Mouse (Mus musculus) lung, adult 2 months (tissue): ENCODE measurements around the gene Acss2. TPM values are rescaled to one million over a fixed set of nuclear protein-coding genes. Genes with fewer than 3 reads are reported as not detected.

Source experiments
- DNase-seq: peaks from one replicate; pipeline ENCODE4 v3.0.0; 2022
- H3K4me1 ChIP-seq: fragments of 200-500 bp; 2 replicates; pipeline ENCODE4 v1.6.1; 2011; ENCODE audit warnings: low read length; ENCODE audit not compliant: control insufficient read depth, insufficient read depth
- H3K4me3 ChIP-seq: fragments of 200-500 bp; replicated peaks from 2 replicates; pipeline ENCODE3; 2011; ENCODE audit warnings: low read depth, mild to moderate bottlenecking, control low read depth, low read length; ENCODE audit errors: extremely low read depth
- CTCF ChIP-seq: fragments of 200-500 bp; IDR thresholded peaks from 2 replicates; pipeline ENCODE4 v1.5.1; 2011; ENCODE audit warnings: mild to moderate bottlenecking, low read length, control low read depth; ENCODE audit not compliant: insufficient read depth
- POLR2A ChIP-seq: fragments of 200-500 bp; IDR thresholded peaks from 2 replicates; pipeline ENCODE4 v1.6.1; 2011; ENCODE audit warnings: low read depth, mild to moderate bottlenecking, control low read depth, low read length, borderline replicate concordance; ENCODE audit errors: extremely low read depth
- WGBS: fragments of 180-500 bp; shearing (Covaris S2); methylation state at CpG from one replicate; pipeline ENCODE4 v1.1.7; 2018; 5-methylcytosine and 5-hydroxymethylcytosine counted together
- polyA plus RNA-seq: library from polyadenylated mRNA; depleted of rRNA; stranded (reverse); fragments of >200 nt; gene quantifications from 2 replicates; pipeline ENCODE4 v1.2.3, GENCODE M21; 2012

Gene Acss2
- polyA plus RNA-seq, 1 experiment = 52.6 TPM

GRCm38 (mm10) chr2:155585082-155585481 is 67.3 kb downstream of the Acss2 start:
- DNase-seq = no peak
- Histone ChIP-seq H3K4me3 (no peak overlapping the region), H3K4me1 (no peaks in the 10 kb centered on the region)
- 79% methylated on average over 9 of the region's 9 CpGs for WGBS
- TF ChIP-seq CTCF = no peak
- TF ChIP-seq POLR2A = no peak

- DNase-seq = peak; percentile 44
Observed at GRCm38 (mm10) chr2:155585486-155585885, 67.7 kb downstream of the Acss2 start.

GRCm38 (mm10) chr2:155588136-155588535 is 70.4 kb downstream of the Acss2 start:
- no peak for DNase-seq
- no peak for TF ChIP-seq POLR2A
- TF ChIP-seq CTCF = no peak
- H3K4me1 ChIP-seq = peaks cover 6% of the 10 kb centered on the region
- WGBS = 68% methylated on average over 3 of the region's 3 CpGs
- H3K4me3 ChIP-seq = no peak overlapping the region

More at GRCm38 (mm10) chr2:155585486-155585885, 67.7 kb downstream of the Acss2 start:
- TF ChIP-seq POLR2A = no peak
- no peak for TF ChIP-seq CTCF
- WGBS = 41% methylated on average over 10 of the region's 10 CpGs
- Histone ChIP-seq H3K4me3 (no peak overlapping the region), H3K4me1 (no peaks in the 10 kb centered on the region)

DNA sequence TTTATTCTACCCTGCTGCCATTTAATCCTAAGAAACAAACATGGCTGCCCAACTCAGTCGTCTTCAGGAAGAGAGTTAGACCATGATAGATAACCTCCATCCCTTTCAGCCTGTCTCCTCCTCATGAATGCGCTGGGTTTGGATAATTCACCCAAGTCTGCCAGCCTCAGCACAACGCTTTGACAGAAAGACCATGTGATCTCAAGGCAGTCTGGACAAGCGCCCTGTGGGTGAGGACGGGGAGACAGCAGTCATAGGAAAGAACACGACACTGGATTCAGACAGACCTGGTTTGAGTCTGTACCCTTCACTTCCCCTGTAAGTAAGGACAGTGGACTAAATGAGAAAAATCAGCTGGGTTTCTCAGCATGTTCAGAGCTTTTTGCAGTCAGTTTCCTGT is 71.8 kb downstream of the Acss2 start:
- TF ChIP-seq POLR2A (no peak), CTCF (no peak)
- Histone ChIP-seq H3K4me1 (peaks cover 6% of the 10 kb centered on the region), H3K4me3 (no peak overlapping the region)
- no peak for DNase-seq
- 75% methylated on average over 6 of the region's 6 CpGs for WGBS

- no peak for DNase-seq
- no peak for TF ChIP-seq CTCF
- no peak for TF ChIP-seq POLR2A
- 80% methylated on average over 2 of the region's 2 CpGs for WGBS
- H3K4me3 ChIP-seq = no peak overlapping the region
- H3K4me1 ChIP-seq = peaks cover 6% of the 10 kb centered on the region
Observed at GRCm38 (mm10) chr2:155590876-155591275, 73.1 kb downstream of the Acss2 start.

DNA sequence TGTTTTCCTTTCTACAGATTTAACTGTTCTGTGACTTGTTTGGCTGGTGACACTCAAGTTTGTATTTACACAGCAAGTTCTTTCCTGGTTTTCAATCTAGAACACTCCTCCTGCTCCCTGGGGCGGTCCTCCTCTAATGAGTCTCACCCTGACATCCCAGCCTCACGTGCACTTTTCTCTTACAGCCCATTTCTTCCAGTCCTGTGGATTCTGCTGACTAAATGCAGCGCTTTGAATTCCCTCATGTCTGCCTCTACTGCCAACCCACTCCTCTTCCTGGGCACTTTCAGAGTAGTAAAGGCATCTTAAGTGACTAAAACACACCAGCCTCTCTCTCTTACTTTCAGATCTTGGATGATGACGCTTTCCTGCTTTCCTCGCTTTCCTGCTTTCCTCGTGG is 73.9 kb downstream of the Acss2 start:
- TF ChIP-seq POLR2A = no peak
- TF ChIP-seq CTCF = no peak
- H3K4me1 ChIP-seq = peaks cover 6% of the 10 kb centered on the region
- 6% methylated on average over 6 of the region's 6 CpGs for WGBS
- H3K4me3 ChIP-seq = peak overlapping the region; percentile 47
- DNase-seq = peak; percentile 29

DNA sequence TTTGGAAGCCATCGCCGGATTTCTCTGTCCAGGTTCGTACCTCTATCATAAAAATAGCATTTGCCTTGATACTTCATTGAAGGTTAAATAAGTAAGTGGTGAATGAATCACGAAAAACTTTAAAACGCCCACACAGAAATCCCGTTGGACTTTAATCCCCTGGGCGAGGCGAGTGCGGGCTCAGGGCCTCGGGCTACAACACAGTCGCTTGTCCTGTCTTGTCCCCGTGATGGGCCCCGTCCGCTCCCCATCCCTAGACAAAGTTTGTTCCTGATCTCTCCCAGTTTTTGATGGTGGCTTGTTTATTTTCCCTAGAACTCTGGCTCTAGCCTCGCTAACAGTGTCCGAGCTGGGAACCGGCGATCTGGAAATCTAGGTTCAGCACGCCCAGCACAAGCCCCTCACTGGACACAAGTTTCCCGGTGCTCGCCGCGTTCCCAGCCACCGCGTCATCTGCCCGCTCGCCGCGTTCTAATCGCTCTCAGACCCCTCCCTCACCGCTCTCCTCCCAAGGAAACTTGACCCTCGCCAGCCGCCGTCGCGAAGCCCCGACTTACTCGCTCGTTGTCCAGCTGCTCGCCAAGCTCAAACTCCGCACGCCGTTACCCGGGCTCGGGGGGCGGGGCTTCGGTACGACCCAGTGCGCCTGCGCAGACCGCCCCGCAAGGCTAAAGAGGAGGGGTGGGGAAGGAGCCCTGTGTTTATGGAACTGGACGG is 74.5 kb downstream of the Acss2 start, which contains the start of gene Gss:
Gene Gss (minus strand): TSS at position 674 of the 717 bp plus-strand sequence.
- Histone ChIP-seq H3K4me1 (peaks cover 6% of the 10 kb centered on the region), H3K4me3 (peak within 1 kb of the TSS; percentile 71)
- WGBS = under 1% methylated on average over 53 of the region's 53 CpGs
- DNase-seq = peak; percentile 100
- no peak for TF ChIP-seq CTCF
- TF ChIP-seq POLR2A = no peak

- no peak for DNase-seq
- TF ChIP-seq CTCF (no peak), POLR2A (peak; percentile 59; the same call in 1 of the 2 replicates)
- 0% methylated on average over 9 of the region's 9 CpGs for WGBS
Observed at GRCm38 (mm10) chr2:155592854-155593283, 75.1 kb downstream of the Acss2 start.

GRCm38 (mm10) chr2:155595516-155595915 is 77.8 kb downstream of the Acss2 start:
- 57% methylated on average over 6 of the region's 6 CpGs for WGBS
- TF ChIP-seq POLR2A (no peak), CTCF (no peak)
- DNase-seq = peak; percentile 23
- Histone ChIP-seq H3K4me3 (no peak overlapping the region), H3K4me1 (peaks cover 6% of the 10 kb centered on the region)

More at GRCm38 (mm10) chr2:155592854-155593283, 75.1 kb downstream of the Acss2 start:
- Histone ChIP-seq H3K4me3 (peak overlapping the region; percentile 71), H3K4me1 (peaks cover 6% of the 10 kb centered on the region)

GRCm38 (mm10) chr2:155603707-155604106 is 86.0 kb downstream of the Acss2 start:
- 72% methylated on average over 3 of the region's 3 CpGs for WGBS
- no peaks in the 10 kb centered on the region for H3K4me1 ChIP-seq
- DNase-seq = no peak
- TF ChIP-seq POLR2A (no peak), CTCF (no peak)
- H3K4me3 ChIP-seq = no peak overlapping the region
